Mouse (Mus musculus) hindbrain, postnatal 0 days (tissue): ENCODE data around the gene St8sia1. TPM values are rescaled to one million over a fixed set of nuclear protein-coding genes. Genes with fewer than 3 reads are reported as not detected.

ENCODE experiments used
- ATAC-seq: fragments of 200-750 bp; cut with Nextera tagmentation; 2 replicates; pipeline ENCODE4 v1.8.0; 2017; ENCODE audit warnings: mild to moderate bottlenecking, moderate TSS enrichment, moderate library complexity
- DNase-seq: peaks from one replicate; pipeline ENCODE4 v3.0.0-alpha.2; 2015; ENCODE audit warnings: low spot score
- H3K27ac ChIP-seq: fragments of 300-500 bp; sonication (generic); 2 replicates; pipeline ENCODE4 v1.5.1; 2014; ENCODE audit warnings: mild to moderate bottlenecking
- H3K27me3 ChIP-seq: fragments of 300-500 bp; sonication (generic); 2 replicates; pipeline ENCODE4 v1.6.1; 2014; ENCODE audit warnings: low read length, mixed read lengths; ENCODE audit not compliant: insufficient read depth
- H3K36me3 ChIP-seq: fragments of 300-500 bp; sonication (generic); 2 replicates; pipeline ENCODE4 v1.6.1; 2014; ENCODE audit warnings: low read length, mixed read lengths; ENCODE audit not compliant: insufficient read depth
- H3K4me1 ChIP-seq: fragments of 300-500 bp; sonication (generic); 2 replicates; pipeline ENCODE4 v1.6.1; 2014; ENCODE audit warnings: antibody characterized with exemption, low read length, mixed read lengths; ENCODE audit not compliant: insufficient read depth
- H3K4me2 ChIP-seq: fragments of 300-500 bp; sonication (generic); 2 replicates; pipeline ENCODE4 v1.6.1; 2014; ENCODE audit warnings: low read depth, mild to moderate bottlenecking, low read length, moderate library complexity, mixed read lengths
- H3K4me3 ChIP-seq: fragments of 300-500 bp; sonication (generic); 2 replicates; pipeline ENCODE4 v1.5.1; 2014; ENCODE audit warnings: low read length
- H3K9ac ChIP-seq: fragments of 300-500 bp; sonication (generic); replicated peaks from 2 replicates; pipeline ENCODE4 v1.6.1; 2014; ENCODE audit warnings: mild to moderate bottlenecking, low read length, moderate library complexity, mixed read lengths
- H3K9me3 ChIP-seq: fragments of 300-500 bp; sonication (generic); 2 replicates; pipeline ENCODE4 v1.6.1; 2016; ENCODE audit warnings: low read length, mixed read lengths
- CTCF ChIP-seq: IDR thresholded peaks from 2 replicates; pipeline ENCODE4 v1.5.1; 2016; ENCODE audit warnings: antibody characterized with exemption, control low read depth, low read depth
- WGBS: fragments of 180-500 bp; shearing (Covaris S2); extraction: QIAGEN DNeasy Blood & Tissue Kit; methylation state at CpG from one replicate; pipeline ENCODE4 v1.1.7; 2014; 5-methylcytosine and 5-hydroxymethylcytosine counted together
- polyA plus RNA-seq: library from polyadenylated mRNA; unstranded; fragments of >200 nt; fragmentation: Nextera tagmentation; extraction: Ambion mirVana; gene quantifications from 2 replicates; pipeline ENCODE4 v1.2.1, GENCODE M21; 2015
- total RNA-seq: library from RNA; depleted of rRNA; stranded (reverse); fragments of >200 nt; gene quantifications from 2 replicates; pipeline ENCODE4 v1.2.3, GENCODE M21; 2014

The St8sia1 gene
- total and polyA plus RNA-seq, 2 experiments from 2014 or later, result 3.7 to 18.0 TPM

DNA sequence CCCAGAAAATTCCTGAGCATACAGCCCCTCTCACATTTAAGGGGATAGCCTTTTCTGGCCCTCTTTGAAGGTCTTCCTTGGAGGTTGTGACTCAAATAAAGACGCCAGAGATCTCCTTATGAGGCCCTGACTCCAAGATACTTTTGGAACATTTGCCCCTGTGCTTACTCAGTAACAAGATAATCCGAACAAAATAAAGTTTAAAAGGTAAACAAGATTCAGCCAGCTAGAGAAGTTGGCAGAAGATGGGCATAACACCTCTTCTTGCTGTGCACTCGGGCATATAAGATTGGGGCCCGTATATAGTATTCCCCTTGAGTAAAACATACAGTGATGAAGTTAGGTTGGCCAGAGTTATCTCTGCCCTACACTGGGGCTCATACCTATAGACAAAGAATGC is 104.3 kb downstream of the St8sia1 start:
- Histone ChIP-seq H3K4me3 (no peak overlapping the region), H3K27ac (no peak overlapping the region), H3K36me3 (no peaks in the 10 kb centered on the region), H3K9ac (no peak overlapping the region), H3K4me2 (no peak overlapping the region), H3K9me3 (no peaks in the 10 kb centered on the region), H3K27me3 (no peaks in the 10 kb centered on the region), H3K4me1 (no peaks in the 10 kb centered on the region)
- TF ChIP-seq CTCF, result no peak
- no peak for DNase-seq
- ATAC-seq, result no peak
- 89% methylated on average over 4 of the region's 4 CpGs for WGBS

DNA sequence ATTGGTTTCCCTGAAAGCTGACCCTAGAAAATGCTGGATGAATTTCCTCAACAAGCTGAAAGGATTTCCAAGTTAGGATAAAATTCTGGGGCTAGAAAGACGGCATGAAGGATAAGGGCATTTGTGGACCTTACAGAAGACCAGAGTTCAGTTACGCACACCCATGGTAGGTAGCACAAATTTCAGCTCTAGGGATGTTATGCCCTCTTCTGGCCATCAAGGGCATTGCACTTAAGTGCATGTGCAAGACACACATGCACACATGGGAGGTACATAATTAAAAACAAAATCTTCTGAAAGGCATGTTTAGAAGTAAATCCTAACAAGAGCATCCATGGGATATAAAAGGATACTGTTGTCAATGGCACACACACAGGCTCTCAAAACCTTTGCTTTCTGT is 105.3 kb downstream of the St8sia1 start:
- H3K9ac ChIP-seq, result no peak overlapping the region
- no peaks in the 10 kb centered on the region for H3K4me1 ChIP-seq
- H3K27ac ChIP-seq, result no peak overlapping the region
- DNase-seq, result no peak
- no peaks in the 10 kb centered on the region for H3K9me3 ChIP-seq
- ATAC-seq, result no peak
- 92% methylated on average over 2 of the region's 2 CpGs for WGBS
- no peak overlapping the region for H3K4me3 ChIP-seq
- TF ChIP-seq CTCF, result peak; percentile 65
- H3K27me3 ChIP-seq, result no peaks in the 10 kb centered on the region
- no peak overlapping the region for H3K4me2 ChIP-seq
- H3K36me3 ChIP-seq, result no peaks in the 10 kb centered on the region

DNA sequence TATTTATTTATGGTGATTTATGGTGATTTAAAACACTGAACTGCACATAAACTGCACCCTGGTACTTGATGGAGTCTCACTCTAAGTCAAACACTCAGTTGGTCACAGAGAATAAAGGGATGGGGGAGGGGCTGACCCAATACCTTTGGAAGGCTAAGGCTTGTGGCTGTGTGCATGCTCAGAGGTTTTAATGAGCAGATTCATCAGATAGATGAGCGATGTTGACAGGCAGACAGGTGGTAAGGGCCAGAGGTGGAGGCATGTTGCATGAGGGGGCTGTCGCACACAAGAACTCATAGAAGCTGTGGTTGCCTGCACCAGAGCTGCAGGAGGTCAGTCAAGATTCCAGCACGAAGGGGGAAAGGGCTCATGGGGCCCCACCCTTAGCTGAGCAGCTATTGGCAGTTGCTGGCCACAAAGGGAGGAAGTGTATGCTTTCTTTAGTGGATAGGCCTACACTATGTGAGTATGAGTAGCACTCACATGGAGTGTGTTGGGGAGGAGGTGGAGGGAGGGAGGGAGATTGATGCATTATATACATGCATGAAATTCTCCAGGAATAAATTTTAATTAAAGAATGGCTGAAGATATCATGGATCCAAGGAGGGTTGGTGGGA is 107.9 kb downstream of the St8sia1 start:
- Histone ChIP-seq H3K4me3 (no peak overlapping the region), H3K9me3 (no peaks in the 10 kb centered on the region), H3K27me3 (no peaks in the 10 kb centered on the region), H3K36me3 (no peaks in the 10 kb centered on the region), H3K4me1 (no peaks in the 10 kb centered on the region), H3K4me2 (no peak overlapping the region), H3K27ac (no peak overlapping the region), H3K9ac (no peak overlapping the region)
- DNase-seq (no peak), ATAC-seq (no peak)
- no peak for TF ChIP-seq CTCF
- WGBS, result 60% methylated on average over 3 of the region's 3 CpGs

DNA sequence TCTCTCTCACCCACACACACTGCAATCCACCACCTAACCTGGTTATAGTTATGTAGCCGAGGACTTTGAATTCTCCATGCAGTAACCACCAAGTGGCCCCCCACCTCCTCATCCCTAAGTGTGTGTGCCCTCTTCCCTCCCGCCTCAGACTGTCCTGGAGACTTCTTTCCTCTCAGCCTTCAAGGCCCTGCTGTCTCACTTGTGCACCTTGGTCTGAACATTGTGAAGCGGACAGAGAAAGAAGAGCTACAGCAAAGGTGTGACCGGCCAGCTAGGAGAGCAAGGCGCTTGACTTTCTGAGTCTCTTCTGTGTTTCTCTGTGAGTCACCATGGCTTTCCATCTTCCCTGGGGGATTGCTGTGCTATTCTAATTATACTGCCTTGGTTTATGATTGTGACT is 108.5 kb downstream of the St8sia1 start:
- Histone ChIP-seq H3K4me3 (no peak overlapping the region), H3K4me2 (no peak overlapping the region), H3K9ac (no peak overlapping the region), H3K27me3 (no peaks in the 10 kb centered on the region), H3K4me1 (no peaks in the 10 kb centered on the region), H3K36me3 (no peaks in the 10 kb centered on the region), H3K9me3 (no peaks in the 10 kb centered on the region), H3K27ac (no peak overlapping the region)
- TF ChIP-seq CTCF, result no peak
- ATAC-seq, result no peak
- 91% methylated on average over 5 of the region's 5 CpGs for WGBS
- DNase-seq, result no peak

DNA sequence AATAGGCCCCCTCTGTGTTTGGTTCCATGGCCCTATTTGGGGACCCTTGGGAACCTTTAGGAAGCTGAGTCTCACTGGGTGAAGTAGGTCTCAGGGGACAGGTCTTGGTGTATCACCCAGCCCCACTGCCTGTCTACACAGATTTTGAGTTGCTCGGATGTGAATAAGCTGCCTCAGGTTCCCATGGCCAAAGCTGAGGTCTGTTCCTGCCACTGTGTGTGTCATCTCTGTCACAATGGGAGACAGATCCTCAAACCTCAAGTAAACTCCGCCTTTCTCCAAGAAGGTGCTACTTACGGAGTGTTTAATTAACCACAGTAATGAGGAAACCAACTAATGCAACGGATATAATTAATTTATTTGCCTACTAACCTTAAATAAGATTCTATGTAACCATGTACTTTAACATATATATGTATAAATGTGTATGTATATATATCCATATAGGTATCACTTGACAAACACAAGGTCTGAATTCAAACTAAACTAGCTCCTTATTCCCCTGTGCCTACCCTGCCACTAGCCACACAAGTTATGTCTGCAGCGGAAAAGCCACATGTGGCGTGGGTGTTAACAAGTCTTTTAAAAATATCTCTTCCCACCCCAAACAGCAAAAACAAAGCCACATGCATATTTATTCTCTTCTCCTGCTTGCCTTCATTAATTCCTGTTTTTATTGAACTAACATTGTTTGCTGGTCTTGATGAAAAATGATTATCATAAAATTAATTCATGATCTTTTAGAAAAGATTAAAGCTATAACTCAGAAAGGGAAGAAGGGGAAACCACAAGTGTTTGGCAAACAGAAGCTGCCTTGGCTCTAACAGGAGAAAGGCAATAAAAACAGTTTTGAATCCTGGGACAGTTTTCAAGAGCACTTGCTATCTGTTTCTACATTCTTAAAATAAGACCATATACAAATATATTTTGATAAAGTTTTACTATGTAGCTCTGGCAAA is 111.6 kb downstream of the St8sia1 start:
- ATAC-seq (no peak), DNase-seq (no peak)
- no peaks in the 10 kb centered on the region for H3K4me1 ChIP-seq
- no peak overlapping the region for H3K9ac ChIP-seq
- WGBS, result 85% methylated on average over 6 of the region's 6 CpGs
- H3K27me3 ChIP-seq, result no peaks in the 10 kb centered on the region
- no peak overlapping the region for H3K4me3 ChIP-seq
- H3K4me2 ChIP-seq, result no peak overlapping the region
- no peaks in the 10 kb centered on the region for H3K9me3 ChIP-seq
- H3K36me3 ChIP-seq, result no peaks in the 10 kb centered on the region
- TF ChIP-seq CTCF, result no peak
- no peak overlapping the region for H3K27ac ChIP-seq

DNA sequence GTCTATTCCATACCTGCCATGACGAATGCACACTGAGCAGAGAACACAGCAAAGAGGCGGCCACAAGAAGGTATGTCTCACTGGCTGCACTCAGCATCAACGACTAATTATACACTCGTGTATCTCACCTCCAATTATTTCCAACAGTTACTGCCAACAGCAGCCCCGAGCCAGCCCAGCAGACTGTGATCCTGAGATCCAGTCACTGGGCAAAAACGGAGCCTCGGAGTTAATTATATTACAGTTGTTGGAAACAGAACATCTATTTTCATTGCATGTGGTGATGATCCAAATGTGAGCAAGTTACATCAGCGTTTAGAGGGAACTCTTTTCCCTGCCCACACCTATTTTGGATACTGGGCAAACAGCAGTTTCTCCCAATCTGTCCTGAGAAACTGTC is 113.8 kb downstream of the St8sia1 start:
- DNase-seq (peak; percentile 9), ATAC-seq (no peak)
- H3K4me1 ChIP-seq, result no peaks in the 10 kb centered on the region
- no peak overlapping the region for H3K27ac ChIP-seq
- WGBS, result 64% methylated on average over 8 of the region's 8 CpGs
- no peaks in the 10 kb centered on the region for H3K27me3 ChIP-seq
- no peak overlapping the region for H3K9ac ChIP-seq
- no peaks in the 10 kb centered on the region for H3K9me3 ChIP-seq
- H3K4me3 ChIP-seq, result no peak overlapping the region
- no peak for TF ChIP-seq CTCF
- no peak overlapping the region for H3K4me2 ChIP-seq
- H3K36me3 ChIP-seq, result no peaks in the 10 kb centered on the region

DNA sequence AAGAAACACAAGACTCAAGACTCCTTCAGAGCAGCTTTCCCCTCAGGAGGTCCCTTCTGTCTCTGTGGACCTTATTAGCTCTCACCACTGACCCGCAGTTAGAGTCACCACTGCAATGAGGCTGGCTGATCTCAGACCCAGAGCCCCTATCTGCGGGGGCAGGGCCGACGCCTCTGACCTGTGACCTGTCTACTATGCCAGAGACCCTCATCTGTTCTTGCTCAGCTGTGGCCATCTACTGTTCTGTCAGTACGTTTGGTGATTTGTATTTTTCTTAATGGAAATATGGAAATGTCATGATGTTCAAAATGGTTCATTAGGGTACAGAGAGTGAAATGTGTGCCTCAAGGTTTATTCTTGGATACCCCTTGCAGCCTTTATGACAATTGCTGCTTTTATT is 114.9 kb downstream of the St8sia1 start:
- H3K27me3 ChIP-seq, result no peaks in the 10 kb centered on the region
- 62% methylated on average over 5 of the region's 5 CpGs for WGBS
- no peak overlapping the region for H3K4me2 ChIP-seq
- no peak for DNase-seq
- no peaks in the 10 kb centered on the region for H3K4me1 ChIP-seq
- no peak for TF ChIP-seq CTCF
- H3K4me3 ChIP-seq, result no peak overlapping the region
- H3K9me3 ChIP-seq, result no peaks in the 10 kb centered on the region
- H3K9ac ChIP-seq, result no peak overlapping the region
- H3K27ac ChIP-seq, result no peak overlapping the region
- no peaks in the 10 kb centered on the region for H3K36me3 ChIP-seq
- no peak for ATAC-seq
